Mouse (Mus musculus) mature B cell (primary cell): ENCODE data around the gene Rabgap1l.

Experiments
- in situ Hi-C: fragments of 300-500 bp; cut with MboI; formaldehyde crosslinking; loops from 2 replicates; pipeline ENCODE4 v1.14.3; 2019

Rabgap1l gene

DNA sequence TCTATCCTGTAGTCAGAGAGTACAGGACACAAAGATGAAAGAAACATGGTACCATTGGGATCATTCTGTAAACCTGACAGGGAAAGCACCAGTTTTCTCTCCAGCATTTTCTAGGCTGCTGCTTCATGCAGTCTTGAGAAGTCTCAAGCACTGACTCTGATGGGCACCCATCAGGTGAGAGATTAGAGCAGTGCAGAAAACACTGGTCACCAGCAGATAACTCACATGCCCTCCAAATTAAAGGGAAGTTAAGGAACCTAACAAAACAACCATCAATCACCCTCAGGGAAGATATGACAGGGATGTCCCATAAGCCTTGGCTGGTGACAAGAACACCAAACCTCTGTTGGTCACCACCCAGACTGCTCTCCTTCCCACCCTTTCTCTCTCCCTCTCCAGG, 285.2 kb downstream of the Rabgap1l start:
- in situ Hi-C loops, result no loop called here

DNA sequence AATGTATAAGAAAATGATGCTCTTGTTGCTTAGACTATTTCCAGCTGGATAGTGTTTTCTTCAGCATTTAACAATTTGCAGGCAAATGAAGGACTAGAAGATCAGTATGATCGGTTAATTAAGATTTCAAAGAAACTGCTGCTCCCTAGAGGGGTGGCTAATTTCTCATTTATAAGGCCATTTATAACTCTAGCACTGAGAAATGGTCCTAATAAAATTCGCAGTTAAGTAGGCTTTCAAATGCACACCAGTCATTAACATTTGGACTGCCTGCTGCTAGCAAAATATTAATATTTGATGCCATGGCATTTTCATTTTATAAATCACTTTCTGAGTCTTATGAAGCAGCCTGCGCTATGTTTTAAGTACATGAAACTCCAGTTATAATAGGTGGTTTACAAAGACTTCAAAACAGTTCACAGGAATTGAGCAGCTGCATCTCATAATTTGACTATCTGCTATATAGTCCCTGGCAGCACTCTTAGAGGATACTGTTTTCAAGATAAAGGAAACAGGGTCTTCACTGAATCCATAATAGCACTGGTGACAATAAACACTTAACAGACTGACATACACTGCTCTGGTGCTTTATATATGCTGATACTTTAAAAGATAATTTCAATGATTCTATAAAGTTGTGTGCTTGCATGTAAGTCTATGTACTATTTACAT, 296.0 kb downstream of the Rabgap1l start:
- in situ Hi-C loops, result no loop called here

DNA sequence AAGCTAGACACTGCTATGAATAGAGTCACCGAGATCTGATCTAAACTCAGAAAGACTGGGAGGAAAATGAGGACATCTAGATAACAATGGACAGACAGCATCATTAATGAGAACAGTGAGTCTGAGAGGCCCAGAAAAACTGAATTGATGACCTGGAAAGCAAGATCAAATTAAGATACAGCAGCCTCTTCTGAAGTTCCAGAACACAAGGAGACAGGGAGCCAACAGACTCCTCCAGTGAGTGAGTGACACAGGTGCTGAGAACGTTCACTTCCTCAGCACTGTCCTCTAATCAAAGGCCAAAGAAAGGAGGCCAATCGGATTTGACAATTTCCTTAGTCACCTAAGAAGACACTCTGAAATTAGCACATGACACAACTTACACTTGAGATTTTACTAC, 307.3 kb downstream of the Rabgap1l start:
- in situ Hi-C loops, result no loop called here

DNA sequence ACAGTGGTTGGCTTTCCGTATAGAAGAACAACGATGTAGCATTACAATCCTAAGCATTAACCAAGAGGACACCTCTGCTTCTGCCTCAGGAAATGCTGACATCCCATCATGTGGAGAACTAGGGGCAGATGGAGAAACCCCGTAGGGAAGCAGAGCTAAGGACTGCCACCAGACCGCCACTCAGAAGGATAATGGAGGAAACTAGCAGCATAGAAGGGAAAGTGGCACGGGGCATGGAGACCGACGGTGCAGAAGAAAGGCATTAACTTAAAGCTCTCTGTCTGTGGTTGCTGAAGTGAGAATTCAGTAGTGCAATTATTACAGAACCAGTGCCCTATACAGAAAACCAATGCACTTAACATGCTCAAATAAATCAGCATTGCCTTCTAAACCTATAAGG, 308.0 kb downstream of the Rabgap1l start:
- in situ Hi-C loops, result no loop called here

DNA sequence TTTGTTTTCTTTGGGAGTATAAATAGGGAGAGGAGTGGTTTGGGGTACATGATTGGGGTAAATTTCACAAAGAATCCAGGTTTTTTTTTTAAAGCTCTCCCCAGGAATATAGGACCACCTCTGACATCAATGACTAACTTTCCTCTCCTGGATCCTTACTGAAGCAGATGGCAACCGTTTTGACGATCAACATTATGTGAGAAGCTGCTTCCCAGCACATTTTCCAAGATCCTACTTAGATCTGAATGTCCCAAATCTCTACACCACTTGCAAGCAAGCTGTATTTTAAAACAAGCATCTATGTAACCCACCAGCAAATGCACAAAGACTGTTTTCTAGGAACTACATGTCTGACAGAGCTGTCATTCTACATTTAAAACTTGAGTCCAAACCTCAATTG, 311.4 kb downstream of the Rabgap1l start:
- in situ Hi-C loops, result no loop called here

DNA sequence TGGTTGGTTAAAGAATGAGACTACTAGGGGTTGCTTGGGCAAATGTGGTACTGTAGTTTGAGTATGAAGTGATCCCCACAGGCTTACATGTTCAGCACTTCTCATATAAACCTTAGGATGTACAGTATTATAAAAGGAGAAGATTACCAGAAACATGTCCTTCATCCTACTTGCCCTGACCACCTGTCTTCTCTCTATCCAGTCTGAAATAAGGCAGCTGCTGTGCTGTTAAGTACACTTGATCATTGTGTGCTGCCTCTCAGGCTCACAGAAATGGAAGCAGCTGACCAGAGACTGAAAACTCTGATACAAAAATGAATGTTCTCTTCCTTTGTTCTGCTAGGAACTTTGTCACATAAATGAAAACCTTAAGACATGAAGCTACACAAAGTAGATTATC, 325.6 kb downstream of the Rabgap1l start:
- in situ Hi-C loops, result no loop called here

DNA sequence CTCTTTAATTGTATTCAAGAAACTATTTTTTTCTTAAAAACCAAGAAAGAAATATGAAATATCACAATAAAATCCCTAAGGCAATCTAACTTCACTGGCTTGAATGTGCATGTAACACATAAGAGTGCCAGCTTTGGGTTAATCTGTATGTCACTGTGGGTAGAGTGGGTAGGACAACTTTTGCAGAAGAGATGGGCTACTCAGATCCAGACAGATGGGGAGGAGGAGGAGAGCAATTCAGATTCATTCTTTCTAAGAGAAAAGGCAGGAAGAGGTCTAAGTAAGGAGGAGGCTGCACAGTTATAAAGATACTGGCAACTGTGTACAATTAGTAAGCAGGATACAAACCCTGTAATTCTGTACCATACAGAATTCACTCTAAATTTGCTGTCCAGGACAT, 327.8 kb downstream of the Rabgap1l start:
- in situ Hi-C loops, result no loop called here

DNA sequence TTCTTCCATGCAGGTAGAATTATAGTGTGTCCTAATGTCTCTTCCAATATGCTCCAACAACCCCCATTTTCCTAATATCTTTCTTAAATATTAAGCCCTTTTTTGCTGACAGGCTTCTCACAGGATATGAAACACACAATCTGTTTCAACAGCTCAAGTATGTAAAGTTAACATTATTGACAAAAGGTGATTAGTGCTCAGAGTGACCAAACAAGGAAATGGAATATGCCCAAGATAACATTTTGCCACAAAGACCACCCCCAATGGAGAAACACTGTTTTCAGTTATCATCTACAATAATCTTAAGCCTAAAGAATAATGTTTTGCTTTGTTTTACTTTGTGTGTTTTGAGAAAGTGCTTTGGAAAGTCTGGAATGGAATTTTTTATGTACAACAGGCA, 328.9 kb downstream of the Rabgap1l start:
- in situ Hi-C loops, result no loop called here

DNA sequence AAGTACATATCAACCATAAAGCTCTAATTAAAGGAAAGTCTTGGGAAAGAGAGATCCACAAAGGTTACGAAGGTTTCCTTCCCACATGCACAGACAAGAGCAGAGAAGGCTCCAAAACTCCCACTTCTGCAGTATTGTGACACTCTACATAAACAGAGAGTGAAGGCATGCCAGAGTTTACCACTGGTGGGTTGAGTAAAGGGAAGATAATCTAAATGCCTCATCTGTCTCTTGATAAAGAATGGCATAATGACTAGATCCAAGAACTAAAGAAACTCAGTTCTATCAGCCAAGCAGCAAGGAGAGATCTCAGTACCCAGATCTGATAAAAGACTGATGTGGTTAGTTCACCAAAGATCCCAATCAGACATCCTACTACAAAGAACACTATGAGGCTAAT, 332.7 kb downstream of the Rabgap1l start:
- in situ Hi-C loops, result no loop called here

DNA sequence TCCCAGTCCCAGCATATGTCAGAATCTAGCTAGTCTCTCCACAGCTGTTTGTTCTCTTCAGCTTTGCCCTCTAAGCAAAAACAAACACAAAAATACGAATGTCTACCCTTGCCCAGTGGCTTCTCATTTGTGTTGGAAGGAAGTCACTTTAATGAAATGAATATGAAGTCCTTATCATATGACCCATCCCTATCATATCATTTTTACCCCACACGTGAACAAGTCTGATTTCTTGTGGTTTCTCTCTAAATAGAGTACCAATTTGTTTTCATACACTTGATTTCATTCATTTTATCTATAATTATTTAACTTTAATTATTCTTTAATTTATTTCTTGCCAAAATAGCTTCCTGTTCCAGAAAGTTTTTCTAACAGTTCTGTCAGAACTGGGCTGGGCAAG, 341.3 kb downstream of the Rabgap1l start:
- in situ Hi-C loops, result no loop called here

DNA sequence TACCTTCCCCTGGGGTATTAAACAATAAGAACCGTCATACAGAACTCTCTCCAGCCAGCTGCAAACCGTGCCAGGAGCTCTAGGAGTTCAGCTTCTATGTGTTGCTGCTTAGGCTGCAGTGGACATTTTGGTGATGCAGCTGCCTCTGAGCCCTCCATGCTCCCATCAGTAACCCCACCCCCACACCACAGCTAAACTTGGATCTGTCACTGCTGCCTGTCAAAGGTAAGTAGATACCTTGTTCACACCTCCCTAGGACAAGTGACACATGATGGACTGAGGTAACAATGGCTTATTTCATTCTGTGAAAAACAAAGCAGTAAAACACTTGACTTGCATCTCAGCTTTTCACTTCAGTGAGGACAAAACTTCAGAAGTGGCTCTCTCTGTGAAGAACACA, 344.3 kb downstream of the Rabgap1l start:
- in situ Hi-C loops, result no loop called here

DNA sequence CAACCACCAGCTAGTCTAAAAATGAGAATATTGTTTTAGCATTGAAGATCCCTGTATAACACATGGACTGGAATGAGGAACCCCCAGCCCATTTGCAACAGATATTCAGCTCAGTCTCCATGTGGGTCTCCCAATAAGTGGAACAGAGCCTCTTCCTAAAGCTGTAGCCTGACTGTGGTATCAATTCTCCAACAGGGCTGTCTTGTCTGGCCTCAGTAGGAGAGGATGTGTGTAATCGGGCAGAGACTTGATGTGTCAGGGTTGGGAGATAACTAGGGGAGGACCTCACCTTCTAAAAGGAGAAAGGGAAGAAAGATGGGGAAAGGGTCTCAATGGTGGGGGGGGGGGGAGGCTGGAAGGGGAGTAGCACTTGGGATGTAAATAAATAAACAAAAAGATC, 346.2 kb downstream of the Rabgap1l start:
- in situ Hi-C loops, result no loop called here

DNA sequence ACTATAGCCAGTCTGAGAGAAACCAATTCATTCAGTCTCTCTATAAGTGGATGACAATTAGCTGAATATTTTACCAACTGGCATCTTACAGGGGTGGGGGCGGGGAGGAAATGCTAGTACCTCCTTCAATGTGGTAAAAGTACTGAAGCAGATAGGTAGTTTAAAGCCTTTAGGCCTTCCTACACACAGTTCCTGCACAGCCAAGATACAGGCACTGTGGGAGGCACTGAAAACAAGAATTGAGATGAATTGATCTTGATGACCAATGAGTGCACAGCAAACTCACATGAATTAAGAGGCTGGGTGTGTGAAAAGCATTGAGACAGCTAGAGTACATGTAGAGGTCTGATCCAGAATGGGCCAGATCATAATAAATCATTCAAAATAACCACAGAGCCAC, 349.5 kb downstream of the Rabgap1l start:
- in situ Hi-C loops, result no loop called here

DNA sequence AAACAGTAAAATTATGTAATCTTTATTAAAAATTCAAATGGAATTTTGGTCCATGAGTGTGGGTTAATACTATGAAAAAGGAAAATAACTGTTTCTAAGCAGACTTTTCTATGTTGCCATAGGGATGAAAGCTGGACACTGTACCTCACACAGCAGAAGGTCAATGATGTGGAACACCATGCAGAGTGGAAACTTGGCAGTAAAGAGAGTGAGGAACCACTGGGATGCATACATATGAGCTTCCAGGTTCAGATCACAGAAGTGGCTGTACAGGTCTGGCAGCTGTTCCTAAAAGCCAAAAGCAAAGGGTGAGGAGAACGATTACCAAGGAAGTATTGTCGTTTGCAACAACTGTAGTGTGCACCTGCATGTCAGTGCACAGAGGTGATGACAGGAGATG, 351.3 kb downstream of the Rabgap1l start:
- in situ Hi-C loops, result no loop called here

DNA sequence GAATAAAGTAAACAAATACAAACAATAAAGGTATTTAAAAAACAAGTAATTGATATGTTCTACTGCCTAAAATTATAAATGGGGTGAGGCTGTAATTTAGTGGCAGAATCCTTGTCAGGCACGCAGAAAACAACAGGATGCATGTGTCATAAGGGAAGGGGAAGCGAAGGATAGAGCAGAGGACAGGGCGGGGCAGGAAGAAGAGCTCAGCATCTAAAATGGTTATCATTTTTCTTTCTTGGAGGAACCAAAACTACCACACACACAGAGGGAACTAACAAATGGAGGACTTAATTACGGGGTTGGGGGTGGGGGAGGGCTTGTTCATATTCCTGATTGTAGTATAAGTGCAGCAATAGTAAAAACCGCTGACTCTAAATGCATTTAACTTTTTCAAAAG, 351.9 kb downstream of the Rabgap1l start:
- in situ Hi-C loops, result no loop called here

DNA sequence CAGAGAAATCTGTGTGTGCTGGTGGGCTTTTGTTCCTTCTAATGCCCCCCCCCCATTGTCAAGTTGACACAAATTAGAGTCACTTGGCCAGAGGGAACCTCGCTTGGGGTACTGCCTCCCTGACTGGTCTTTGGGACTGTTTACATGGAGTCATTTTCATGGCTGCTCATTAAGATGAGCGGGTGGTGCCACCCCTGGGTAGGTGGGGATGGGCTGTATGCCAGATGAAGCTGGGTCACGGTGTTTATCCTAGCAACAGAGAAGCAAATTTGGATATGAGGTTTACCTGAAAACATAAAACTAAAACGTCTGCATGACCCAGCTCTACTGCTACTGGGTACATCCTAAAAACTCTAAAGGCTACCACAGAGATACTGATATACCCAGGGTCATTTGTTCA, 354.2 kb downstream of the Rabgap1l start:
- in situ Hi-C loops, result no loop called here

DNA sequence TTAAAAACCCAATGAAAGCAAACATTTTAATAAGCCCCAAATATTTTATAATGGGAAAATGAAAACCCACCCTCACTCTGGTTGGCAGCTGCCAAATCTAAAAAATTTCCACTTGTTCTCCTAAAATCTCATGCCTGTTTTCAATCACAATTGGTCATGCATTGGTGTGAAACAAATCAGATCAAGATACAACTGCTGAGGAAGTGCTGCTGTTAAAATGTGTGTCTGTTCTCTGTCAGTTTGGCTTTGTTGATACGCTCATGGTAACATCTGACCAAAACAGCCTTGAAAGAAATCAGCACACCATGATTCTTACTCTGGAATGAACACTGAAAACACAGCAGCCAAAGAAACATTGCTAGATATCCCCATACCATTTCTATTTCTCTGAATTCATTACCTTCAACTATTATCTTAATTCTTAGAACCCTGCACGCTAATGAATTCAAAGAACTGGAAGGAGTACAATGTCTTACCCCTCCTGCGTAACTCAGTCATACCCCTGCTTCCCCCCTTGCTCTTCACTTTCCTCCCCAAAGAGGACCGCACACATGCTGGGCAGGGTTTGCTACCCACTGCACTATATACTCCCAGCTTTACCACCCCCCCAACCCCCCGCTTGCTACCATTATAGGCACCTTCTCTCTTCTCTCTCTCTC, 375.7 kb downstream of the Rabgap1l start:
- in situ Hi-C loops, result loop anchor here (25.0 kb wide), 1 partner anchor 320 kb away; no protein-coding TSS in a partner anchor

DNA sequence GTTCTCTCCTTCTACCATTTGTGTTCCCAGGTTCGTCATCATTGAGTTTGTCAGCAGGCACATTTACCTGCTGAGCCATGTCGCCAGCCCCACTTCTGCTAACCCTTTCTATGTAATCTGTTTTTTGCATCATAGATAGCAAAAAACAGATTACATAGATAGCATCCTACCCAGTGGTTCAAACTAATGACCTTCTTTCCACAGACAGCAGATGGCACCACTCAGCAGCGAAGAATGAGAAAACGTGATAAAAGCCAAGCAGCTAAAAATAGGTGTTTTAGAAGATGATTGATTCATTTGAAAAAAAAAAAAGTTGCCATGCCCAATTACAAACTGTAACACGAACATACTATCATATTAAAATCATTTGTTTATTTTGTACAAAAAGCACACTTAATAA, 382.2 kb downstream of the Rabgap1l start:
- in situ Hi-C loops, result loop anchor here (25.0 kb wide), 1 partner anchor 326 kb away; no protein-coding TSS in a partner anchor

DNA sequence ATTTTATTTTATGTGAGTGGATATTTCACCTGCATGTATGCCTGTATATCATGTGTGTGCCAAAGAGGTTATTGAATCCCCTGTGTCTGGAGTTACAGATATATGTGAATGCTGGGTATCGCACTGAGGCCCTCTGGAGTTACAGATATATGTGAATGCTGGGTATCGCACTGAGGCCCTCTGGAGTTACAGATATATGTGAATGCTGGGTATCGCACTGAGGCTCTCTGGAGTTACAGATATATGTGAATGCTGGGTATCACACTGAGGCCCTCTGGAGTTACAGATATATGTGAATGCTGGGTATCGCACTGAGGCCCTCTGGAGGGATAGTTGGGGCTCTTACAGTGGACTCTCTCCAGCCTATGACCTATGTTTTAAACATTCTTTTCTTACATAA, 383.3 kb downstream of the Rabgap1l start:
- in situ Hi-C loops, result loop anchor here (25.0 kb wide), 1 partner anchor 328 kb away; no protein-coding TSS in a partner anchor

DNA sequence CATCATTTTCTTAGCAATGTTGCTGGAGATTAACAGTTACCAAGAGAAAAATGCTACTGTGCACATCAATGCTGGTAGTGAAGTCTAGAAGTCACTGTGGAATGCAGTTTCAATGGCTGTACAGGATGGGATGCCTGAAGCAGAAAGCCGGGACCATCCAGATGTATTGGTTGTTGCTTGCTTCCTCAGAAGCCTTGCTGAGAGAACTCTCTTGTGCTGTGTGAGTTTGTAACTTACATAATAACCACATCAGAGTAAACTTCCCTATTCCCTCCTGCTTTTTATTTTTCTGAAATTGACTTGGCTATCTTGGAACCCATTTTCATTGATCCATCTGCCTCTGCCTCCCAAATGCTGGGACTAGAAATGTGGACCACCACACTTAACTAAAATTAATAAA, 383.9 kb downstream of the Rabgap1l start:
- in situ Hi-C loops, result loop anchor here (25.0 kb wide), 1 partner anchor 328 kb away; no protein-coding TSS in a partner anchor

DNA sequence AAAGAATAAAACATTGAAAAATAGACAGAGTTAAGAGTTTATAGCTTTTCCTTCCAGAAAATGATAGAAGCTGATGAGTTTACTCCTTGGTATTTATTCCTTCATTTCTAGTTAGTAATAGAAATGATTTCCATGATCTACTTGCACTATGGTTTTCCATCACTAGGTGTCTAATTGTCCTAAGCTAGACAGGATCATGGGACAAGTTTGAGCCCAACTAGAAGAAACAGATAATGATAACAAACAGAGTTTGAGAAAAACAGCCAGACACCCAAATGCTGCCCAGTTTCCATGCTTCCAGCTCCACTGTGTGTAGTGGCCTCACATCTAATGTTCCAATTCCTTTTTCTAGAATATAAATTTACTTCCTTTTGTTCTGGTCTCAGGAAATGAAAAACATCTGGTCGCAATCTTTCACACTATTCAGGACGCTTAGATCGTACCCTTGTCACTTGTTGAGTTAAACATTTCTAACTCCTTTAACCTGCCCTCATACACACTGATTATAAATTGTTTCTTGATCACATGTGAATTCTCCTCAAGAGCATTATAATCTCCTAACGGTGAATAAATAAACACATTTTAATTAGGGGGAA, 384.6 kb downstream of the Rabgap1l start:
- in situ Hi-C loops, result loop anchor here (25.0 kb wide), 1 partner anchor 329 kb away; no protein-coding TSS in a partner anchor

DNA sequence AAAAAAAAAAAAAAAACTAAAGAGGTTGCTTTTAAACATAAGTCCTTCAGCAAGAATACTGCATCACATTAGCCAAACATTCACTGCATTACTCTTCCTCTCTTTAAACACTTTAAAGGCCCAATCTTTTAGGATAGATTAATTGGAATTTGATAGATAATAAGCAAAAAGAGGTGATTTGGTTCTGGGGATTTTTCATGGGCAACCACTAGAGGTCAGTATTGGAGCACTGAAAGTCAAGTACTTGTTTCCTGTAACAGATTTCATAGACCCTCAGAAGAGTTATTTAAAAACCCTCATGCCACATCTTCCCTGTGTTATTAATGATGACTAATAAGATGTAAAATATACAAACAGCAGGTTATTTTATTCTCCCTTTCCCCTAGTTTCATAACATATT, 393.6 kb downstream of the Rabgap1l start:
- in situ Hi-C loops, result no loop called here

DNA sequence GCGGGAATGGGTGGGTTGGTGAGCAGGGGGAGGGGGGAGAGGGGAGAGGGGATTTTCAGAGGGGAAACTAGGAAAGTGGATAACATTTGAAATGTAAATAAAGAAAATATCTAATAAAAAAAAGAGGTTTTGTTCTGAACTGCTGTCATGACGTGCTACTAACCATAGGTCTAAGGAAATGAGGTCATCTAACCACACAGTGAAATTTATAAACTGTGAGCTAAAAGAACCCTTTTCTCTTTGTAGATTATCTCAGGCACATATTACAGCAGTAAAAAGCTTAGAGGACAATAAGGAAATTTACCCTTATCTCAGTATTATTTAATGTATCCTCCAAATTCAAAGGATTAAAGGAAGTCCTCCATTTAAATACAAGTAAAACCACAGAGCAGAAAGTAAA, 396.0 kb downstream of the Rabgap1l start:
- in situ Hi-C loops, result no loop called here
